Mouse (Mus musculus): Measurements from ENCODE around the gene Sec14l3. TPM values are rescaled to one million over a fixed set of nuclear protein-coding genes. Genes with fewer than 3 reads are reported as not detected.

Sec14l3 gene
- polyA plus RNA-seq, 3 experiments from 2014 or later, result not detected

Other genes with a start within 250 kb of the Sec14l3 start
- gene Osbp2, start 200.9 kb upstream of the Sec14l3 start, polyA plus RNA-seq (2017; shearing (Covaris generic)), result not detected
- gene 4921536K21Rik, start 169.7 kb upstream of the Sec14l3 start, polyA plus RNA-seq (2017; shearing (Covaris generic)), result not detected
- gene Dusp18, start 169.6 kb upstream of the Sec14l3 start, polyA plus RNA-seq (2017; shearing (Covaris generic)), result under 1 TPM in 2 of 3 experiments, not detected in 1; 0.21 to 0.32 TPM
- 1 to 10 TPM; 1.3 to 2.3 (median 1.5) TPM for gene Slc35e4, start 150.2 kb upstream of the Sec14l3 start, polyA plus RNA-seq (2017; shearing (Covaris generic))
- gene Tcn2, start 132.7 kb upstream of the Sec14l3 start, polyA plus RNA-seq (2017; shearing (Covaris generic)), result 10 to 100 TPM; 11.0 to 29.1 (median 23.6) TPM
- gene Pes1, start 100.9 kb upstream of the Sec14l3 start, polyA plus RNA-seq (2017; shearing (Covaris generic)), result 10 to 100 TPM; 51.8 to 88.6 (median 72.7) TPM
- under 1 TPM in 1 of 3 experiments, not detected in 2; 0.50 TPM for gene 4930556J24Rik, start 88.1 kb upstream of the Sec14l3 start, polyA plus RNA-seq (2017; shearing (Covaris generic))
- gene Gal3st1, start 81.2 kb upstream of the Sec14l3 start, polyA plus RNA-seq (2017; shearing (Covaris generic)), result not detected
- not detected for gene Sec14l4, start 33.4 kb upstream of the Sec14l3 start, polyA plus RNA-seq (2017; shearing (Covaris generic))
- 1 to 10 TPM; 1.1 to 3.8 (median 3.2) TPM for gene Mtfp1, start 30.6 kb downstream of the Sec14l3 start, polyA plus RNA-seq (2017; shearing (Covaris generic))
- gene Sec14l2, start 58.6 kb downstream of the Sec14l3 start, polyA plus RNA-seq (2017; shearing (Covaris generic)), result 1 to 10 TPM in 2 of 3 experiments, under 1 TPM in 1; 0.79 to 2.7 (median 1.3) TPM
- gene Rnf215, start 70.4 kb downstream of the Sec14l3 start, polyA plus RNA-seq (2017; shearing (Covaris generic)), result 10 to 100 TPM in 1 of 3 experiments, 1 to 10 TPM in 2; 7.5 to 10.4 (median 8.4) TPM
- gene Ccdc157, start 95.5 kb downstream of the Sec14l3 start, polyA plus RNA-seq (2017; shearing (Covaris generic)), result 1 to 10 TPM; 1.5 to 2.9 (median 2.9) TPM
- gene Sf3a1, start 95.5 kb downstream of the Sec14l3 start, polyA plus RNA-seq (2017; shearing (Covaris generic)), result 10 to 100 TPM; 54.2 to 71.2 (median 66.6) TPM
- 10 to 100 TPM; 14.3 to 20.5 (median 19.0) TPM for gene Tbc1d10a, start 121.9 kb downstream of the Sec14l3 start, polyA plus RNA-seq (2017; shearing (Covaris generic))
- 10 to 100 TPM; 25.7 to 42.0 (median 37.8) TPM for gene Castor1, start 153.4 kb downstream of the Sec14l3 start, polyA plus RNA-seq (2017; shearing (Covaris generic))
- gene Osm, start 171.6 kb downstream of the Sec14l3 start, polyA plus RNA-seq (2017; shearing (Covaris generic)), result 10 to 100 TPM; 11.2 to 23.6 (median 16.6) TPM
- 1 to 10 TPM; 1.9 to 2.6 (median 2.5) TPM for gene Lif, start 192.7 kb downstream of the Sec14l3 start, polyA plus RNA-seq (2017; shearing (Covaris generic))

All from inflammation-experienced regulatory T-cells, adult 6 months (primary cell).